Mouse (Mus musculus): ENCODE results near the gene Catsperz. TPM values are rescaled to one million over a fixed set of nuclear protein-coding genes. Genes with fewer than 3 reads are reported as not detected.

Gene Catsperz
- total RNA-seq, 2 experiments from 2014 or later = not detected

- DNase-seq = no peak
- intact Hi-C loops (cut with DNase I) = no loop called here
Observed at GRCm38 (mm10) chr19:6928080-6928479, 2.9 kb upstream of the Catsperz start.

- no peak for DNase-seq
- intact Hi-C loops (cut with DNase I) = no loop called here
Observed at GRCm38 (mm10) chr19:6926559-6927255, 1.5 kb upstream of the Catsperz start.

GRCm38 (mm10) chr19:6925611-6926329 lies 590 bp upstream of the Catsperz start:
- DNase-seq = no peak
- intact Hi-C loops (cut with DNase I) = loop anchor here (2.0 kb wide), 2 partner anchors 15 to 95 kb away; partner anchors contain the start of gene Bad

- intact Hi-C loops (cut with DNase I) = loop anchor here (1.0 to 2.0 kb wide), 3 partner anchors 16 to 96 kb away; partner anchors contain the start of gene Bad
- peak; percentile 89 to 93 for DNase-seq
Observed at GRCm38 (mm10) chr19:6924461-6925306, 496 bp downstream of the Catsperz start.

DNA sequence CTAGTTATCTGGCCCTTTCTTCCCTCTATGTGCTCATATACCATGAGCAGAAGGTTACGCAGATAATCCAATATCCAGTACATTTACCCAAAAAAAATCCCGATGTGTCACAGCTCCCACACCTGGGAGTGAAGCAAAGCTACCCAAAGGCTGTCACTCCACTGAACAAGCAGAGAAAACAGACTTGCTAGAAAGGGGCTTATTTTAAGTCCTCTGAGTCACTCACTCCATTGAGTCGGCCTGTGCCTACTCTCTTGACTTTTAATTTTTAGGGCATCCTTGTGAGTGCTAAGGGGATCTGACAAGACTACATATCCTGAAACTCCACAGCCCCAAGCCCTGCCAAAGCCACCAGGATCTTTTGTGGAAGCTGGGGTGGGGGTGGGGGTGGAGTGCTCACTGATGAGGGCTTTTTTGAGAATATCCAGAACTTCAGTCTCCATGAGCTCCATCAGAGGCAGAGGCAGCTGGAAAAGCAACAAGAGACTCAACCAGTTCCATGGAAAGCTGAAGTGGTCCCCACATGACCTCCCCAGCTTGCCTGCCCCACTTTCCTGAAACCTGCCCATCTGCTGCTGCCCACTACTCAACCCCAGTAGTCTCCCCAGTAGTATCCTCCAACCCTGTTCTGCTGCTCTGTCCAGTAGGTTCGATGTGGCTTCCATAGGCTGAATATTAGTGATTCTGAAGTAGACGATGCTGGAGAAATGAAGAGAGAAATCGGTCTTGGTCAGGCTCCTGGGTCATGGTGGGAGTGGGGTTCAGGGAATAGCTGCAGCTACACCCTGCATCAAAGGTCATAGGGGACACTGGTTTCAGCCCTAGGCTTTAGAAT lies 2.1 kb downstream of the Catsperz start:
- intact Hi-C loops (cut with DNase I) = loop anchor here (2.0 kb wide), 1 partner anchor 56 kb away; no protein-coding TSS in a partner anchor
- no peak for DNase-seq

DNA sequence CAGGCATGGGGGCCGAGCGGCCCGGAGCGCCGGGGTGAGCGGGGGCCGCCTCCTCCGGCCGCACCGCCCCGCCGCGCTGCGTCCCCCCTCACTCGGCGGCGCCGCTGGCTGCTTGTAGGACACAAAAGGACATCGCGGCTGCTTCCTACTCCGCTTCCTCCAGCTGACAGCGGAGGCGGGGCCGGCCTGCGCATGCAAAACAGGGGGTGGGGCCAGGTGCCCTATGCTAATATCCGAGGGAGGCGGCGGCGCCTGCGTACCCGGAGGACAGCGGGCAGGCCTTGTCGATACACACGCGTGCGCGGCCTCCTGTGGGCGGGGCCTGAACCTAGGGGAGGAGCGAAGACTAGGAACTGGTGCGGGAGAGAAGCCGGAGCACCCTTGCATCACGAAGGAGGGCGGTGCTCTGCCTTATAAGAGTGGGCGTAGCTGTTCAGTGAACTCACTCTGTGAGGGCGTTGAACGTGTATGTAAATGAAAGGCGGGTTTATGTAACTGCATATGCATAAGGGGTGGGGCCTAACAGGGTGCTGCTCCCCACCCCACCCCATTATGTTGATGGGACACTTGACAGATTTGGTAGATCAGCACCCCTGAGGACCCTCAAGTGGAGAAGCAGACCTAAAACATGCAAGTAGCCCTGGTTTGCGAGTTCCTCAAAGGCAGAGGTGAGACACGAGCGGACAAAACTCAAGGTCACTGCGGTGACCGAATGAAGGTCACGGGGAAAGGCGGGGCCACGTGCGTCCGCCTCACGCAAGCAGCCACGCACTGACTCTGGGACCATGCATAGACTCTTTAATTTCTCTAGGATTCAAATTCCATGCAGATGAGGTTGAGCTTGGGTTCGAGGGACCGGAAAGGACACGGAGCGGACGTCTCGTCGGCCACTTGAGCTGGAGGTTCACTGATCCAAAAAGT lies 3.3 kb downstream of the Catsperz start, which contains the start of gene Esrra:
Gene Esrra, minus strand, starts transcription at position 167 of the 921 bp plus-strand sequence.
- intact Hi-C loops (cut with DNase I) = loop anchor here (2.0 kb wide), 1 partner anchor 57 kb away; no protein-coding TSS in a partner anchor
- DNase-seq = peak; percentile 100

DNA sequence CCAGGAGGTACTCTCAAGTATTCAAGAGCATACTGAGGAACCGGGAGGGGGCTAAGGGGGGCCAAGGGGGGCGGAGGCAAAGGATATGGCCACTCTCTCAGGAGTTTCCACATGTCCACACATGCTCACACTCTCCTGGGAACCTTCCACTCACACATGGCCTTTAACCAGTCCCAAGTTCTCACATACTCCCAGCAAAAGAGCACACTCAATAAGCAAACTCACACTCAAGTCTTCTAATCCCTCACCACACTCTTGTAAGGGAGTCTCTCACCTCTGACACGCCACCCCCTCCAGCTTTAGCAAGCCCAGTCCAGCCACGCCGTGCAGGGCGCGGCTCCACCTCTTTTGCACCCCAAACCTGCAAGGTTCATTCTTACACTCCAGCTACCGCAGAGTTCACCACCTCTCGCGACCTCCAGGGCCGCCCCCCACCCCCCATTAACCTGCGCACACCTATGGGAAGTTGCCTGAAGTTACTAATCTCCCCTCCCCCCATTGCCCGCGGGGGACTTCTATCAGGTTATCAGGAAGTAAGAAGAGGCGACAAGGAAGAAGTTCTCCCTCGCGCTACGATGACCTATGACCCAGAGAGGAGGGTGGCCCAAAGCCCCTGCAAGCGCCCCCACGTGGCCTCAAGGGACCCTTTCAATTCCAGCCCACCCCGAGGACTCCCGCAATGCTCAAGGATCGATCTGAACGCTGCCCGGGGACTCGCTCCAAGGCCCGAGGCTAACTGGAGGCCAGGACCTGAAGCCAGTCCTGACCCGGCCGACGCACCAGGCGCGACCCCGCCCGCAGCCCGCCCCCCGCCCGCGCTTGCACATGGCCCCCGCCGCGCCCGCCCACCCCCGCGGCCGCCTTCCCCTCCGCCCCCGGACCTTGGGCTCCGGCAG lies 4.2 kb downstream of the Catsperz start:
- intact Hi-C loops (cut with DNase I) = no loop called here
- DNase-seq = peak in 1 of 2 experiments; percentile 54

DNA sequence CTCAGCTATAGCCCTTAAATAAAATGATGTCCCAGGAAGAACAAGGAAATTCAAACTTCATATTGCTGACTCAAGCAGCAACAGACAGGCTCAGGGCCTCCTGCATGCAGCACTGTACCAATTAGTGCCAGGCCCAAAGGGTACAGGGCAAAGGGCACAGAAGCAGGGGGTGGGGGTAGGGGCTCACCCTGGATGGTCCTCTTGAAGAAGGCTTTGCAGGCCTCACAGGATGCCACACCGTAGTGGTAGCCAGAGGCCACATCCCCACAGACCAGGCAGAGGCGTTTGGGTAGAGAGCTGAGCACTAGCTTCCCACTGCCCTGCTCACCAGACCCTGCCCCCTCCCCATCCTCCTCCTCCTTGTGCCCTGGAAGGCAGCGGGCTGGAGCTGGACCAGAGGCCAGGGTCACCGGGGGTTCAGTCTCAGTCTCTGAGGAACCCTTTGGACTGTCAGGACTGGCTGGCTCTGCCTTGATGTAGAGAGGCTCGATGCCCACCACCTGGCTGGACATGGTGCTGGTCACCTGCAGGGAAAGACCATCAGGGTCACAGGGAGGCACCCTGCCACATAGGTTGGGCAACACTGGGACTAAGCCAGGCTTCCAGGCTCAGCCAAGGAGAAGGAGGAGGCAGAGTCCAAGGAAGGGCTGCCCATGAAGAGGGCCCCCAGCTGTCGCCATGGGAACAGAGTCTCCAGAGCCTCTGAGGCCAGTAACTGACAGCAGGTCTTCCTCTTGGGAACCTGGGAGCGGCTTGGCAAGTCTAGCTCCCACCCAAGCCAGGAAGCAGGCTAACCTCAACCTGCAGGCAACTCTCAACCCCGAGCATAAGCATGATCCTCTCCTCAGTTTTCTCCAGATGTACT lies 5.1 kb downstream of the Catsperz start:
- peak in 1 of 2 experiments; percentile 43 for DNase-seq
- intact Hi-C loops (cut with DNase I) = no loop called here

- intact Hi-C loops (cut with DNase I) = no loop called here
- no peak for DNase-seq
Observed at GRCm38 (mm10) chr19:6919431-6919830, 5.7 kb downstream of the Catsperz start.

- intact Hi-C loops (cut with DNase I) = no loop called here
- DNase-seq = no peak
Observed at GRCm38 (mm10) chr19:6918321-6918720, 6.9 kb downstream of the Catsperz start.

- DNase-seq = no peak
- intact Hi-C loops (cut with DNase I) = no loop called here
Observed at GRCm38 (mm10) chr19:6916496-6916895, 8.7 kb downstream of the Catsperz start.

DNA sequence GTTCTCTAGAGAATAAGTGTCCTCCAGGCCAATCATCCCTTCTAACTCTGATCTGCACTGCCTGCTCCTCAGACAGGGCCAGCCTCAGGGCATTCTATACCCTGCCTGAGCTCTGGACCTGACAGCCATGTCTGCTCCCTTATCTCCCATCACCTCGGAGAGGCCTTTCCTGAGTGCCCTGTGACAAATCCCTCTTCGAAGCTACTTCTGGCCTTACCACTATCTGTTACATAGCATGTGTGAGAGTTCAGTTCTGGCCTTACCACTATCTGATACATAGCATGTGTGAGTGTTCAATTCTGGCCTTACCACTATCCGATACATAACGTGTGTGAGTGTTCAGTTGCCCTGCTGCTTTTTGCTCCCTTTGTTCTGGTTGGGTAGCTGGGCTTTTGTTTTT lies 9.9 kb downstream of the Catsperz start:
- no peak for DNase-seq
- intact Hi-C loops (cut with DNase I) = no loop called here

DNA sequence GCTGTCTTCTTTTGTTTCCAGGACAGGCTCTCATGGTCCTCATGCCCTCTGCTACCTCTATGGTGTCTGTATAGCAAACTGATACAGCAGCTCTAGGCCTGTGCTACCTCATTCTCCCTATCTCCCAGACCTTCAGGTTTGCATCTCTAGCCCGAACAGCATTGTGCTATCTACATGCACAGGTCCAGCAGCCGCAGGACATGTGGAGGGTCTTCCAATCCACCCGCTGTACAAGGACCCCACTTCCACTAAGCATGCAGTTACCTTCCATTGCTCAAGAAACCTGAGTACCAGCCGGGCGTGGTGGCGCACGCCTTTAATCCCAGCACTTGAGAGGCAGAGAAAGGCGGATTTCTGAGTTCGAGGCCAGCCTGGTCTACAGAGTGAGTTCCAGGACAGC lies 10.6 kb downstream of the Catsperz start:
- intact Hi-C loops (cut with DNase I) = no loop called here
- no peak for DNase-seq

DNA sequence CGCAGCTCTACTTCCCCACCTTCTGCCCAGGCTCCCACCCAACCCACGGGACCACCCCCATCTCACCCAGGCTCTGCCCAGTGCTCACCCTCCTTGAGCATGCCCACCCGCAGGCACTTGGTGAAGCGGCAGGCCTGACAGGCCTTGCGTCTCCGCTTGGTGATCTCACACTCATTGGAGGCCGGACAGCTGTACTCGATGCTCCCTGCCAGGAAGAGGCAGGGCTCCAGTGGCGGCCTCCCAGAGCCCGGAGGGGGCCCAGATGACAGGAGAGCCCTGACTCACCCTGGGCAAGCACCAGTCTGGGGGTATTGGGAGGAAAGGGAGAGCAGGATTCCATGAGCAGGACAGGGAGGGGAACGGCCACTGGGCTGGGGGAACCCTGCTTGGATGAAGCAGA lies 11.2 kb downstream of the Catsperz start:
- peak; percentile 52 to 70 for DNase-seq
- intact Hi-C loops (cut with DNase I) = no loop called here

GRCm38 (mm10) chr19:6913036-6913435 lies 12.1 kb downstream of the Catsperz start:
- intact Hi-C loops (cut with DNase I) = no loop called here
- DNase-seq = no peak

- intact Hi-C loops (cut with DNase I) = no loop called here
- DNase-seq = no peak
Observed at GRCm38 (mm10) chr19:6912205-6912970, 12.8 kb downstream of the Catsperz start.
